Mouse (Mus musculus) kidney, postnatal 4 days (tissue): ENCODE data around the gene Ubxn1.
"Not testable (repeated sequence)": the region's sequence is repeated elsewhere in the genome, so short reads cannot be mapped to it uniquely, and the experiment has no call there.

Source experiments
- DNase-seq, 2 experiments: peaks; one replicate each; pipeline ENCODE4 v3.0.0; 2021; ENCODE audit warnings: mixed read lengths in 2 of 2

Gene Ubxn1

GRCm38 (mm10) chr19:8871267-8872186 lies at the start of gene Ubxn1:
TSS of gene Ubxn1 (plus strand) at chr19:8871496.
- DNase-seq, result peak; percentile 95 to 97

- DNase-seq, result no peak
Observed at GRCm38 (mm10) chr19:8822696-8823095, 48.6 kb upstream of the Ubxn1 start.

GRCm38 (mm10) chr19:8829660-8830059 lies 41.6 kb upstream of the Ubxn1 start, which contains the start of gene AC129217.1:
TSS of gene AC129217.1 (plus strand) at chr19:8829773.
- no peak for DNase-seq

- DNase-seq, result no peak
Observed at GRCm38 (mm10) chr19:8830664-8831063, 40.6 kb upstream of the Ubxn1 start.

- DNase-seq, result no peak
Observed at GRCm38 (mm10) chr19:8831262-8831661, 40.0 kb upstream of the Ubxn1 start.

GRCm38 (mm10) chr19:8832971-8833370 lies 38.3 kb upstream of the Ubxn1 start:
- no peak for DNase-seq

GRCm38 (mm10) chr19:8836327-8836726 lies 35.0 kb upstream of the Ubxn1 start:
- DNase-seq, result not testable (repeated sequence)

- DNase-seq, result peak; percentile 90 to 93
Observed at GRCm38 (mm10) chr19:8837251-8837791, 34.0 kb upstream of the Ubxn1 start, which contains the start of gene Bscl2. TSS of gene Bscl2 (plus strand) at chr19:8837467.

- peak; percentile 60 to 72 for DNase-seq
Observed at GRCm38 (mm10) chr19:8838041-8838730, 33.1 kb upstream of the Ubxn1 start.

GRCm38 (mm10) chr19:8839103-8839907 lies 32.0 kb upstream of the Ubxn1 start, which contains the start of gene Gng3:
TSS of gene Gng3 (minus strand) at chr19:8839194.
- peak in 1 of 2 experiments; percentile 46 for DNase-seq

GRCm38 (mm10) chr19:8839908-8840791 lies 31.1 kb upstream of the Ubxn1 start:
- peak; percentile 84 to 90 for DNase-seq

- no peak for DNase-seq
Observed at GRCm38 (mm10) chr19:8841012-8841411, 30.3 kb upstream of the Ubxn1 start.

GRCm38 (mm10) chr19:8842961-8843360 lies 28.3 kb upstream of the Ubxn1 start:
- no peak for DNase-seq

GRCm38 (mm10) chr19:8844371-8845129 lies 26.7 kb upstream of the Ubxn1 start:
- peak; percentile 89 to 90 for DNase-seq

GRCm38 (mm10) chr19:8848356-8848755 lies 22.9 kb upstream of the Ubxn1 start:
- no peak for DNase-seq

GRCm38 (mm10) chr19:8850402-8850901 lies 20.8 kb upstream of the Ubxn1 start, which contains the start of gene Lrrn4cl:
TSS of gene Lrrn4cl (plus strand) at chr19:8850768.
- peak; percentile 45 to 75 for DNase-seq

- no peak for DNase-seq
Observed at GRCm38 (mm10) chr19:8851639-8852038, 19.7 kb upstream of the Ubxn1 start.

- DNase-seq, result no peak
Observed at GRCm38 (mm10) chr19:8852236-8852928, 18.9 kb upstream of the Ubxn1 start.

- DNase-seq, result no peak
Observed at GRCm38 (mm10) chr19:8853117-8853516, 18.2 kb upstream of the Ubxn1 start.

- peak; percentile 73 to 81 for DNase-seq
Observed at GRCm38 (mm10) chr19:8857689-8858088, 13.6 kb upstream of the Ubxn1 start.
